Mouse (Mus musculus) right cerebral cortex, postnatal 10 days (tissue): ENCODE measurements around the gene Gm7029.

ENCODE experiments used
- DNase-seq, 2 experiments: peaks; one replicate each; pipeline ENCODE4 v3.0.0; 2021; ENCODE audit warnings: low spot score in 2 of 2

The Gm7029 gene

GRCm38 (mm10) chr17:33913264-33913663 is 39.6 kb downstream of the Gm7029 start:
- DNase-seq, result peak in 1 of 2 experiments; percentile 24

GRCm38 (mm10) chr17:33913905-33914304 is 40.3 kb downstream of the Gm7029 start:
- peak in 1 of 2 experiments; percentile 30 for DNase-seq

GRCm38 (mm10) chr17:33914969-33915391 is 41.3 kb downstream of the Gm7029 start:
- DNase-seq, result peak in 1 of 2 experiments; percentile 51

- DNase-seq, result peak; percentile 97 to 98
Observed at GRCm38 (mm10) chr17:33915671-33916250, 42.1 kb downstream of the Gm7029 start, which contains the start of the genes Tapbp and Zbtb22. Gene Tapbp (plus strand): TSS chr17:33915899. Gene Zbtb22 (plus strand): TSS chr17:33915904.

- peak in 1 of 2 experiments; percentile 67 for DNase-seq
Observed at GRCm38 (mm10) chr17:33916294-33916693, 42.7 kb downstream of the Gm7029 start.

- peak in 1 of 2 experiments; percentile 60 for DNase-seq
Observed at GRCm38 (mm10) chr17:33916847-33917655, 43.4 kb downstream of the Gm7029 start.

- peak in 1 of 2 experiments; percentile 43 for DNase-seq
Observed at GRCm38 (mm10) chr17:33917656-33918292, 44.1 kb downstream of the Gm7029 start.

GRCm38 (mm10) chr17:33918293-33919203 is 44.9 kb downstream of the Gm7029 start:
- peak; percentile 33 to 46 for DNase-seq

- DNase-seq, result peak; percentile 59 to 65
Observed at GRCm38 (mm10) chr17:33919351-33920281, 46.0 kb downstream of the Gm7029 start.

GRCm38 (mm10) chr17:33920282-33921097 is 46.9 kb downstream of the Gm7029 start:
- peak; percentile 88 to 92 for DNase-seq

- no peak for DNase-seq
Observed at GRCm38 (mm10) chr17:33921361-33921760, 47.7 kb downstream of the Gm7029 start.
